Mouse (Mus musculus) thymus, postnatal 14 days (tissue): ENCODE results near the gene Olfr323.

Experiments
- DNase-seq: peaks from one replicate; pipeline ENCODE4 v3.0.0; 2021

The Olfr323 gene

GRCm38 (mm10) chr11:58630401-58630800 lies at the start of gene Olfr323:
Gene Olfr323 (minus strand): TSS chr11:58630501.
- no peak for DNase-seq

GRCm38 (mm10) chr11:58671825-58672224 lies 41.5 kb upstream of the Olfr323 start:
- no peak for DNase-seq

GRCm38 (mm10) chr11:58669252-58669651 lies 39.0 kb upstream of the Olfr323 start:
- no peak for DNase-seq

- DNase-seq: no peak
These were observed 28.3 kb upstream of the Olfr323 start, which contains the start of gene Olfr322 for GRCm38 (mm10) chr11:58658596-58658995. Gene Olfr322 (plus strand): TSS chr11:58658782.

- DNase-seq: no peak
These were observed 24.9 kb upstream of the Olfr323 start for GRCm38 (mm10) chr11:58655151-58655550.

GRCm38 (mm10) chr11:58643350-58643749 lies 13.0 kb upstream of the Olfr323 start:
- peak; percentile 68 for DNase-seq

- no peak for DNase-seq
These were observed 11.5 kb upstream of the Olfr323 start for GRCm38 (mm10) chr11:58641638-58642358.

GRCm38 (mm10) chr11:58641057-58641456 lies 10.8 kb upstream of the Olfr323 start:
- no peak for DNase-seq

- DNase-seq: no peak
These were observed 10.1 kb upstream of the Olfr323 start, which contains the start of gene Trim58 for GRCm38 (mm10) chr11:58640272-58640867. Gene Trim58 (plus strand): TSS chr11:58640465.

- no peak for DNase-seq
These were observed 7.9 kb upstream of the Olfr323 start for GRCm38 (mm10) chr11:58638176-58638701.

GRCm38 (mm10) chr11:58636376-58636977 lies 6.2 kb upstream of the Olfr323 start:
- peak; percentile 65 for DNase-seq

GRCm38 (mm10) chr11:58634878-58635277 lies 4.6 kb upstream of the Olfr323 start:
- no peak for DNase-seq

GRCm38 (mm10) chr11:58626146-58626545 lies 4.2 kb downstream of the Olfr323 start:
- DNase-seq: no peak

GRCm38 (mm10) chr11:58618793-58619192 lies 11.5 kb downstream of the Olfr323 start:
- DNase-seq: no peak

- no peak for DNase-seq
These were observed 11.9 kb downstream of the Olfr323 start for GRCm38 (mm10) chr11:58618369-58618768.

- no peak for DNase-seq
These were observed 14.3 kb downstream of the Olfr323 start, which contains the start of gene 2210407C18Rik for GRCm38 (mm10) chr11:58615975-58616374. Gene 2210407C18Rik (minus strand): TSS chr11:58616075.

- no peak for DNase-seq
These were observed 15.8 kb downstream of the Olfr323 start for GRCm38 (mm10) chr11:58614526-58614925.

GRCm38 (mm10) chr11:58613359-58613758 lies 16.9 kb downstream of the Olfr323 start:
- no peak for DNase-seq

- DNase-seq: no peak
These were observed 23.3 kb downstream of the Olfr323 start for GRCm38 (mm10) chr11:58607030-58607429.

GRCm38 (mm10) chr11:58606177-58606919 lies 24.0 kb downstream of the Olfr323 start:
- no peak for DNase-seq

GRCm38 (mm10) chr11:58605228-58605627 lies 25.1 kb downstream of the Olfr323 start:
- no peak for DNase-seq

- DNase-seq: no peak
These were observed 25.6 kb downstream of the Olfr323 start for GRCm38 (mm10) chr11:58604688-58605087.
